Mouse (Mus musculus): ENCODE data around the gene Apoo. TPM values are rescaled to one million over a fixed set of nuclear protein-coding genes. Genes with fewer than 3 reads are reported as not detected.
"Not testable (repeated sequence)": the region's sequence is repeated elsewhere in the genome, so short reads cannot be mapped to it uniquely, and the experiment has no call there.

Gene Apoo
- polyA plus RNA-seq, 1 experiment from 2014 or later: 40.5 TPM

DNA sequence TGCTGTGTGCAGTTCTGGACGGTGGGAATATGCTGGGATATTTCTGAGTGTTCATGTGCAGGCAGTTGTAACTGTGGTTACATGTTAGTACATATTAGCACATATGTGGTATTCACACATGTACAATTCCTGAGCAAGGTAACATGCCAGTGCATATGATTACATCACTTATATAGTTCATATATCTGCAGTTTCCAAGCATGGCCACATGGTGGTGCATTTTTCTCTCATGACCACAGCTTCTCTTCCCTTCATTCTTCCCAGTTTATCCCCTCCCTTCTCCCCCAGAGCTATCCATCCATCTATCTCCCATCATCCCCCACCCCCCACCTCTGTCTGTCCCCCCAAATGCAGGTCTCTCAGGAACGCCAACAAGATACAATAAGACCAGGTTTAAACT lies 53.3 kb downstream of the Apoo start:
- ATAC-seq (ENCODE audit: low read depth): no peak
- no peaks in the 10 kb centered on the region for H3K36me3 ChIP-seq (ENCODE audit: control insufficient read depth, insufficient read depth)
- H3K9ac ChIP-seq (ENCODE audit: low read depth, low read length): no peak overlapping the region
- no peak overlapping the region for H3K4me3 ChIP-seq (ENCODE audit: low read depth, low read length)
- 83% methylated on average over 2 of the region's 2 CpGs for WGBS (ENCODE audit: insufficient replicate concordance)
- H3K4me1 ChIP-seq (ENCODE audit: control insufficient read depth, low read depth, low read length): no peaks in the 10 kb centered on the region
- no peaks in the 10 kb centered on the region; the same call in 1 of the 2 replicates for H3K27me3 ChIP-seq (ENCODE audit: control insufficient read depth, insufficient read depth, low read depth, low read length)
- no peaks in the 10 kb centered on the region for H3K9me3 ChIP-seq (replicated peaks; ENCODE audit: control insufficient read depth, low read length)
- no peak overlapping the region for H3K4me2 ChIP-seq (ENCODE audit: low read depth, low read length)
- no peak overlapping the region for H3K27ac ChIP-seq (ENCODE audit: low read length)

DNA sequence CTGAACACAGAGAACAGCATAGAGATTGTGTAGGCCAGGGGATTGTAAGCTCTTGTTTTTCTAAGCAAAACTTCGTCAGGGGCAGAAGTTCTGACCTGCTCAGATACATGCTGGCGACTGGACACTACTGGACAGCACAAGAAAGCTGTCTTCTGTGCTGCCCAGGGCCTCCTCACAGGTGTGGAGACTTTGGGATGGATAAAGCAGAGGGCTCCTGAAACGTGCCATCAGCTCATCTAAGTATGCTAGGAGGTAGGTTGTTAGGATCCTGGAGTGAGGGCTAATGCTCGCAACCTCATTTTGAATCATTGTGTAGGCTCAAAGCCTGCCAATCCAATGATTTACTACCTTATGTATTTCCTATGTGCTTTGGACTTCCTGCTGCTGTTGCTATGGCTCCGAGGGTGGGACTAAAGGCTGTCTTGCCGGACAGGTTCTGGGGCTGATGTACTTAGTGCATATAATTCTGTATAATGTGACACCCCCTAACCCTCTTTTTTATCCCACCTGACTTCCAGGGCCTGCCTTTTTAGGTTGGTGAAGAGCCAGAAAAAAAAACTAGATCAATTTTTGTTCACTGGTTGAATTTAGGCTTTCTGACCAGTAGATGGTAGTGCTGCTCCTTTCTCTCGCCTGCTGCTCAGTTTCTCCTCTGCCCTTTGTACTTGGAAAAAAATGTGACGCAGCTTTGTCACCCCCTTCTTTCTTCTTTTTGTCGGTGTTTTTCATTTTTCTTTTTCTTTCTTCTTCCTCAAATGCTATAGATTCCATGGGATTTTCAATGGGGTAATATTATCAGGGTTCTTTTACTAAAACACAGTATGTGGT lies 64.8 kb downstream of the Apoo start:
- Histone ChIP-seq H3K4me1 (ENCODE audit: control insufficient read depth, low read depth, low read length) (no peaks in the 10 kb centered on the region), H3K36me3 (ENCODE audit: control insufficient read depth, insufficient read depth) (no peaks in the 10 kb centered on the region), H3K4me3 (ENCODE audit: low read depth, low read length) (no peak overlapping the region), H3K27ac (ENCODE audit: low read length) (no peak overlapping the region), H3K27me3 (ENCODE audit: control insufficient read depth, insufficient read depth, low read depth, low read length) (peaks cover 2% of the 10 kb centered on the region; the same call in 1 of the 2 replicates), H3K9ac (ENCODE audit: low read depth, low read length) (no peak overlapping the region), H3K4me2 (ENCODE audit: low read depth, low read length) (no peak overlapping the region), H3K9me3 (replicated peaks; ENCODE audit: control insufficient read depth, low read length) (no peaks in the 10 kb centered on the region)
- no peak for ATAC-seq (ENCODE audit: low read depth)
- 28% methylated on average over 9 of the region's 9 CpGs for WGBS (ENCODE audit: insufficient replicate concordance)

DNA sequence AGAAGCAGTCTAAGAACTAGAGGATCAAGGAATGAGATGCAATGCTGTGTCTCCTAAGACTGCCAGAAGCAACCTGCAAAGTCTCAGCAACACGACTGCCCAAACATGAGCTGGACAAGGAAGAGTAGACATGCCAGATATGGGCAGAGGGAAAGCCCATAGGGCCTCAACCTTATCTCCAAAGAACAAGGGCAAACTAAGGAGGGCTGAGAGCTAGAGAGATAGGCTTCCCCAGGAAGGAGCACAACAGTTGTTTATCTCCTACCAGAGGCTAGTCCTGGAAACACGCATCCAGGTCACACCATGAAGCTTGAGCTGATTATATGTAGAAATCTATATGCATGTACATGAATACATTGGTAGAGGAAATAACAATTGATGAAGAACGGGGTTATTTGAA lies 78.5 kb downstream of the Apoo start:
- not testable (repeated sequence) for H3K27me3 ChIP-seq (ENCODE audit: control insufficient read depth, insufficient read depth, low read depth, low read length); H3K27ac ChIP-seq (ENCODE audit: low read length); H3K4me1 ChIP-seq (ENCODE audit: control insufficient read depth, low read depth, low read length); H3K9ac ChIP-seq (ENCODE audit: low read depth, low read length); H3K9me3 ChIP-seq (replicated peaks; ENCODE audit: control insufficient read depth, low read length); H3K4me3 ChIP-seq (ENCODE audit: low read depth, low read length); H3K36me3 ChIP-seq (ENCODE audit: control insufficient read depth, insufficient read depth); H3K4me2 ChIP-seq (ENCODE audit: low read depth, low read length)
- peak; percentile 93 for ATAC-seq (ENCODE audit: low read depth)
- no CpG with 5 or more reads among the region's 3 CpGs for WGBS (ENCODE audit: insufficient replicate concordance)

DNA sequence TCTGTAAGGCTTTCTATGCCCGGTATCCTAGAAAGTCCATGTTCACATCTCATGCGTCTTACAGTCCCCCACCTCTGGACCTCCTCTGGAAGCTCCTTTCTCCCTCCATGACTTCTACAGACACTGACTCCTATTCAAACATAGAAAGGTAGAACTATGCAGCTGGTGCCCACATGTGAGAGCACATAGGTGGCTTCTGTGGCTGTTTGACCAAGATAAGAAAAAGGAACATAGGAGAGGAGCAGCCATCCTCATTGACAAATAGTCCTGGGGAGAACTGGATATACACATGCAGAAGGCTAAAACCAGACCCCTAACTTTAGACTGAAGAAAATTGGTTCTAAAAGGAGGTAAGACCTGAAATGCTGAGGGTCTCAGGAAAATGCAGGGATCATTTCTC lies 79.1 kb downstream of the Apoo start:
- peak overlapping the region; percentile 60 for H3K27ac ChIP-seq (ENCODE audit: low read length)
- H3K4me1 ChIP-seq (ENCODE audit: control insufficient read depth, low read depth, low read length); H3K4me2 ChIP-seq (ENCODE audit: low read depth, low read length); H3K9ac ChIP-seq (ENCODE audit: low read depth, low read length); H3K9me3 ChIP-seq (replicated peaks; ENCODE audit: control insufficient read depth, low read length); H3K36me3 ChIP-seq (ENCODE audit: control insufficient read depth, insufficient read depth); H3K4me3 ChIP-seq (ENCODE audit: low read depth, low read length); H3K27me3 ChIP-seq (ENCODE audit: control insufficient read depth, insufficient read depth, low read depth, low read length): not testable (repeated sequence)
- peak; percentile 82 for ATAC-seq (ENCODE audit: low read depth)
- WGBS (ENCODE audit: insufficient replicate concordance): 62% methylated on average over 2 of the region's 2 CpGs

DNA sequence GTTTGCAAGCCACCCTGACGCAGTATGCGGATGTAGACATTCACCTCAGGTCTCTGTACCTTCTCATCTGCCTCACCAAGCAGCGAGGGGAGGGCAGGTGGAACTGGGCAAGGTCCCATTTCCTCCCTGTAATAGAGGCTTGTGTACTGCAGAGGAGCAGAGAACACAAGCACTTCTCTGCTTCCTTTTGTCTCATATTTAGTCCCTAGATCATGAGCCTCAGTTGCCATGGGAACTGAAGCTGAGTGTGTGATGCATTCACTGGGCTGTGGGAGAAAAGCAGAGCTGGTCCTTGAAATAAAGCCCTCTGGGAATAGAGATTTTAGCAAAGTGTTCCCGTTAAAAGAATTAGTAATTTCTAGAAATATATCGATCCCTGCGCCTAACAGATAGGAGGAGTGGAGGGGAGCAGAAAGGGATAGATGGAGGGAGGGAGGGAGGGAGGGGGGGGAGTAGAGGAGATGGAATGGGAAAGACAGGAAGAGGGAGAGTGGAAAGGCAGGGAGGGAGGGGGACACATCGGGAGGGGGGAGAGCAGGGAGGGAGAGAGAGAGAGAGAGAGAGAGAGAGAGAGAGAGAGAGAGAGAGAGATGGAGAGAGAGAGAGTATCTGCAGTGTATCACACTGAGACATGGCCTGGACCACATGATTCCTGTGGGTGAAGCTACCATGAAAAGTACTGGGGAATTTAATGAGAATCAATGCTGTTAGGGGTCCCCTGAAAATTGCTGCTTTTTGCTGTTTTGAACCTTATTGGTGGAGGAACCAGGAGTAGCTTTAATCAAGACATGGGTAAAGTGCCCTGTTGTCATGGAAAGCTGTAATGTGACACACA lies 83.3 kb downstream of the Apoo start:
- not testable (repeated sequence) for H3K27ac ChIP-seq (ENCODE audit: low read length); H3K9ac ChIP-seq (ENCODE audit: low read depth, low read length); H3K36me3 ChIP-seq (ENCODE audit: control insufficient read depth, insufficient read depth); H3K27me3 ChIP-seq (ENCODE audit: control insufficient read depth, insufficient read depth, low read depth, low read length); H3K4me1 ChIP-seq (ENCODE audit: control insufficient read depth, low read depth, low read length); H3K9me3 ChIP-seq (replicated peaks; ENCODE audit: control insufficient read depth, low read length); H3K4me2 ChIP-seq (ENCODE audit: low read depth, low read length); H3K4me3 ChIP-seq (ENCODE audit: low read depth, low read length); ATAC-seq (ENCODE audit: low read depth)
- no CpG with 5 or more reads among the region's 7 CpGs for WGBS (ENCODE audit: insufficient replicate concordance)

DNA sequence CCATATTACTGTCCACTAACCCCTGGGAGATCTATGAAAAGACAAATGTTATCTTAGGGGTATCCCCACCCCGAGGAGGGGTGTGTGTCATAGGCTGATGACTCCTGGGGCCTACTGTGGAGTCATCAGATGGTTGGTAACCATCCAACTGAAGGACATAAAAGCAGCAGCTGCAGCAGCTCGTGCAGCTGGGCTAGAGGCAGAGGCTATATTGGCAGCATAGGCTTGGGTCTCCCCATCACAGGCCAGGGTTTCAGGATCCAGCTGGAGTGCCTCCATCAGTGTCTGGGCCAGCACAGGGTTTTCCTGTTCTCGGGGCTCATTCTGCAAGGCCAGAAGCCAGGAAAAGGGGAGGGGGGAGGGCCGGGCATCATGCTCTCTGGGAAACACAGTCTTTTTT lies 92.4 kb downstream of the Apoo start:
- H3K9ac ChIP-seq (ENCODE audit: low read depth, low read length): no peak overlapping the region
- no peaks in the 10 kb centered on the region for H3K9me3 ChIP-seq (replicated peaks; ENCODE audit: control insufficient read depth, low read length)
- no peak overlapping the region for H3K4me3 ChIP-seq (ENCODE audit: low read depth, low read length)
- H3K27ac ChIP-seq (ENCODE audit: low read length): no peak overlapping the region
- ATAC-seq (ENCODE audit: low read depth): no peak
- no peak overlapping the region for H3K4me2 ChIP-seq (ENCODE audit: low read depth, low read length)
- WGBS (ENCODE audit: insufficient replicate concordance): 37% methylated on average over 4 of the region's 4 CpGs
- peaks cover 7% of the 10 kb centered on the region; the same call in 1 of the 2 replicates for H3K27me3 ChIP-seq (ENCODE audit: control insufficient read depth, insufficient read depth, low read depth, low read length)
- H3K36me3 ChIP-seq (ENCODE audit: control insufficient read depth, insufficient read depth): no peaks in the 10 kb centered on the region
- H3K4me1 ChIP-seq (ENCODE audit: control insufficient read depth, low read depth, low read length): peaks cover 4% of the 10 kb centered on the region; the same call in 1 of the 2 replicates

DNA sequence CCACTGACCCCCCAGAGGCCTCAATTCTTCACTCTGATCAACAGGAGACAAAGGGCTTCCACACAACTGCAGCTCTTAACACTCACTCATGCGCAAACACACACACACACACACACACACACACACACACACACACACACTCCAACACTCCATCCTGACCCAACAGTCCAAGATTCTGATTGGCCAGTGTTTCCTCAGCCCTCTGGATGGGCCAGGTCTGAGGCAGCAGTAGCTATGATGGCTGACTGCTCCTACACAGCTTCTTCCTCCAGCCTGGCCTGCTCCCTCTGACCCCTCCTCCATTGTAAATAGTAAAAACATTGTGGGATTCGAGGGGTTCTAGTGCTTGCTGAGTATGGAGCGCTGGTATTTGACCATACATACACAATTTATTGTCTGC lies 94.6 kb downstream of the Apoo start:
- H3K4me1 ChIP-seq (ENCODE audit: control insufficient read depth, low read depth, low read length); H3K36me3 ChIP-seq (ENCODE audit: control insufficient read depth, insufficient read depth); H3K4me3 ChIP-seq (ENCODE audit: low read depth, low read length); H3K9me3 ChIP-seq (replicated peaks; ENCODE audit: control insufficient read depth, low read length); H3K4me2 ChIP-seq (ENCODE audit: low read depth, low read length); ATAC-seq (ENCODE audit: low read depth); H3K27me3 ChIP-seq (ENCODE audit: control insufficient read depth, insufficient read depth, low read depth, low read length); H3K27ac ChIP-seq (ENCODE audit: low read length); H3K9ac ChIP-seq (ENCODE audit: low read depth, low read length): not testable (repeated sequence)
- 73% methylated on average over 1 of the region's 3 CpGs for WGBS (ENCODE audit: insufficient replicate concordance)

DNA sequence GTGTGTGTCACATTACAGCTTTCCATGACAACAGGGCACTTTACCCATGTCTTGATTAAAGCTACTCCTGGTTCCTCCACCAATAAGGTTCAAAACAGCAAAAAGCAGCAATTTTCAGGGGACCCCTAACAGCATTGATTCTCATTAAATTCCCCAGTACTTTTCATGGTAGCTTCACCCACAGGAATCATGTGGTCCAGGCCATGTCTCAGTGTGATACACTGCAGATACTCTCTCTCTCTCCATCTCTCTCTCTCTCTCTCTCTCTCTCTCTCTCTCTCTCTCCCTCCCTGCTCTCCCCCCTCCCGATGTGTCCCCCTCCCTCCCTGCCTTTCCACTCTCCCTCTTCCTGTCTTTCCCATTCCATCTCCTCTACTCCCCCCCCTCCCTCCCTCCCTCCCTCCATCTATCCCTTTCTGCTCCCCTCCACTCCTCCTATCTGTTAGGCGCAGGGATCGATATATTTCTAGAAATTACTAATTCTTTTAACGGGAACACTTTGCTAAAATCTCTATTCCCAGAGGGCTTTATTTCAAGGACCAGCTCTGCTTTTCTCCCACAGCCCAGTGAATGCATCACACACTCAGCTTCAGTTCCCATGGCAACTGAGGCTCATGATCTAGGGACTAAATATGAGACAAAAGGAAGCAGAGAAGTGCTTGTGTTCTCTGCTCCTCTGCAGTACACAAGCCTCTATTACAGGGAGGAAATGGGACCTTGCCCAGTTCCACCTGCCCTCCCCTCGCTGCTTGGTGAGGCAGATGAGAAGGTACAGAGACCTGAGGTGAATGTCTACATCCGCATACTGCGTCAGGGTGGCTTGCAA lies 95.9 kb downstream of the Apoo start:
- no CpG with 5 or more reads among the region's 7 CpGs for WGBS (ENCODE audit: insufficient replicate concordance)
- H3K4me1 ChIP-seq (ENCODE audit: control insufficient read depth, low read depth, low read length); H3K9ac ChIP-seq (ENCODE audit: low read depth, low read length); H3K27me3 ChIP-seq (ENCODE audit: control insufficient read depth, insufficient read depth, low read depth, low read length); H3K9me3 ChIP-seq (replicated peaks; ENCODE audit: control insufficient read depth, low read length); ATAC-seq (ENCODE audit: low read depth); H3K4me3 ChIP-seq (ENCODE audit: low read depth, low read length); H3K36me3 ChIP-seq (ENCODE audit: control insufficient read depth, insufficient read depth); H3K27ac ChIP-seq (ENCODE audit: low read length); H3K4me2 ChIP-seq (ENCODE audit: low read depth, low read length): not testable (repeated sequence)
